Mouse (Mus musculus) gastrocnemius, postnatal 14 days (tissue): ENCODE results near the gene Zfp335. TPM values are rescaled to one million over a fixed set of nuclear protein-coding genes. Genes with fewer than 3 reads are reported as not detected.
"Not testable (repeated sequence)": the region's sequence is repeated elsewhere in the genome, so short reads cannot be mapped to it uniquely, and the experiment has no call there.

Experiments
- DNase-seq: peaks from one replicate; pipeline ENCODE4 v3.0.0; 2021; ENCODE audit warnings: mixed read lengths
- intact Hi-C: fragments of 180-260 bp; cut with DNase I; formaldehyde crosslinking; loops from one replicate; pipeline ENCODE4 v1.15.1; 2025; ENCODE audit warnings: low total_unique reads
- total RNA-seq, 2 experiments: library from RNA; stranded (reverse); gene quantifications; 2 replicates each; pipeline ENCODE4 v1.2.3; 2021

Zfp335 gene
- total RNA-seq, 2 experiments from 2014 or later: 8.4 TPM

GRCm38 (mm10) chr2:164878509-164879227, 32.9 kb downstream of the Zfp335 start:
- peak; percentile 73 for DNase-seq
- intact Hi-C loops: no loop called here

- intact Hi-C loops, DNase-seq: not testable (repeated sequence)
Measured at GRCm38 (mm10) chr2:164877376-164878215, 34.0 kb downstream of the Zfp335 start.

- intact Hi-C loops, DNase-seq: not testable (repeated sequence)
Measured at GRCm38 (mm10) chr2:164875648-164876047, 35.9 kb downstream of the Zfp335 start.

- intact Hi-C loops: loop anchor here (5.0 kb wide), 1 partner anchor 37 kb away; no protein-coding TSS in a partner anchor
- no peak for DNase-seq
Measured at GRCm38 (mm10) chr2:164874239-164874769, 37.3 kb downstream of the Zfp335 start.

GRCm38 (mm10) chr2:164873621-164874020, 37.9 kb downstream of the Zfp335 start:
- DNase-seq: no peak
- intact Hi-C loops: loop anchor here (5.0 kb wide), 1 partner anchor 36 kb away; no protein-coding TSS in a partner anchor

- intact Hi-C loops: loop anchor here (5.0 kb wide), 1 partner anchor 34 kb away; no protein-coding TSS in a partner anchor
Measured at GRCm38 (mm10) chr2:164871602-164872303, 39.8 kb downstream of the Zfp335 start.

GRCm38 (mm10) chr2:164868491-164868890, 43.1 kb downstream of the Zfp335 start:
- intact Hi-C loops: no loop called here
- no peak for DNase-seq

More at GRCm38 (mm10) chr2:164871602-164872303, 39.8 kb downstream of the Zfp335 start:
- DNase-seq: no peak

- intact Hi-C loops: no loop called here
- no peak for DNase-seq
Measured at GRCm38 (mm10) chr2:164867566-164867965, 44.0 kb downstream of the Zfp335 start.

- intact Hi-C loops: no loop called here
- DNase-seq: peak; percentile 38
Measured at GRCm38 (mm10) chr2:164866741-164867551, 44.6 kb downstream of the Zfp335 start.

- no peak for DNase-seq
- intact Hi-C loops: no loop called here
Measured at GRCm38 (mm10) chr2:164864593-164864992, 47.0 kb downstream of the Zfp335 start.

- intact Hi-C loops, DNase-seq: not testable (repeated sequence)
Measured at GRCm38 (mm10) chr2:164863411-164863810, 48.1 kb downstream of the Zfp335 start.

- DNase-seq: peak; percentile 72
- intact Hi-C loops: no loop called here
Measured at GRCm38 (mm10) chr2:164862179-164862861, 49.2 kb downstream of the Zfp335 start.

- no peak for DNase-seq
- intact Hi-C loops: no loop called here
Measured at GRCm38 (mm10) chr2:164861094-164861493, 50.5 kb downstream of the Zfp335 start.

GRCm38 (mm10) chr2:164859640-164860432, 51.7 kb downstream of the Zfp335 start:
- DNase-seq: no peak
- intact Hi-C loops: no loop called here

- no peak for DNase-seq
- intact Hi-C loops: no loop called here
Measured at GRCm38 (mm10) chr2:164859155-164859554, 52.4 kb downstream of the Zfp335 start.

- intact Hi-C loops: no loop called here
- no peak for DNase-seq
Measured at GRCm38 (mm10) chr2:164857842-164858553, 53.6 kb downstream of the Zfp335 start.
